Mouse (Mus musculus): ENCODE measurements around the gene S100a11. TPM values are rescaled to one million over a fixed set of nuclear protein-coding genes. Genes with fewer than 3 reads are reported as not detected.

Gene S100a11
- polyA plus RNA-seq, 1 experiment, result not detected

DNA sequence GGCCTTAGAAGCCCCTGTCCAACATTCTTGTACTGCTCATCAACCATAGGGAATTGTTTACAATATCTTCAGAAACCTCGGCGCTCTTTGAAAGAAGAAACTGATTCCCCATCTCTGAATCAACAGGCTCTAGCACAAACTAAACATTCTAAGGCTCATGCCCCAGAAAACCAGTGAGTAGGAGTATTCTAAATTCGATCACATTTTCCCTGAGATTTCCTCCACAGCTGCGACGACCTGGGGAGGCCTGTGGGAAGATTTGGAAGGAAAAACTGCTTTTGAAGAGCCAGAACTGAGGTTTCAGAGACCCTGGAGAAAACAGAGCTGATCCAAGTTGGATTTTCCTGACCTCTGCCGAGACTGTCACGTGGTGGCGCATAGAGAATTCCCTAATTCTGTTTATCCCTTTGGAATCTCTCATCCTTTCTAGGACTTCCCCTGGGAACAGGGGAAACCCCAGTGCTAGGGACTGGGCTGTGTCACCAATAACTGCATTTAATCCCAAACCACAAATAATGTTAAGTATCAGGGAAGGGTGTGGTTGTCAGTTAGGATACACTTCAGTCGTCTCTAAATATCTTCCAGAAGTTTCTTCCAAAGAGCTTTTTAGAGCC, 33.6 kb downstream of the S100a11 start:
- Histone ChIP-seq H3K4me3 (ENCODE audit: insufficient read depth, low read depth, low read length) (no peak overlapping the region), H3K4me1 (ENCODE audit: control insufficient read depth, insufficient read depth, low read length) (peaks cover 22% of the 10 kb centered on the region), H3K27ac (ENCODE audit: insufficient read depth, low read depth, low read length) (peak overlapping the region; percentile 74)
- no peak for TF ChIP-seq POLR2A (IDR thresholded peaks at IDR 0.05; ENCODE audit: insufficient read depth, low read depth, low read length)
- no peak for TF ChIP-seq CTCF (IDR thresholded peaks at IDR 0.05; ENCODE audit: insufficient read depth, low read depth, low read length)
- WGBS, result 43% methylated on average over 9 of the region's 9 CpGs

DNA sequence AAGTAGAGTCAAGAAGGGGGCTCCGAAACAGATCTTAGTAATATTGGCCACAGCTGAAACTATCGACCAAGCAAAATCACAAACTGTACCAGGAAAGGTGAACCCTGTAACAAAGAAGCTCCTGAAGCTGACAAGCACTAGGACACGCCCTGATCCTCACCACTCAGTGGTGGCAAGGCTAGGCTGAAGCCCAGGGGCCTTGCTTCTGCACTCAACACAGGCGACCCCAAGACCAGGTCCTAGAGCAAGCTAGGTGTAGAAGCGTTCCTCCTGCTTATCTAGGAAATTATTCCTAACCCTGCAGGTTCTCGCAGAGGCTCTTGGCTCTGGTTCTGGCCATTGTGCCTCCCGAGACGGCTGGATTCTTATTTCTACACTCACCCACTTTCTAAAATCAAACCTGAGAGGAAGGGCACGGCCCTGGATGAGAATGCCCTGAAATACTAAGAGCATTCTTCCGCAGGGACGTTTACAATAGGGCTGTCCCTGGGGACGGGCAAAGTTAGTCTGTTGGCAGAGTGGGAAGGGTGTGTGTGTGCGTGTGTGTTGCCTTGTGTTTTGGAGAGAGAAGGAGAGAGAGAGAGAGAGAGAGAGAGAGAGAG, 34.2 kb downstream of the S100a11 start:
- Histone ChIP-seq H3K4me3 (ENCODE audit: insufficient read depth, low read depth, low read length) (peak overlapping the region; percentile 77), H3K4me1 (ENCODE audit: control insufficient read depth, insufficient read depth, low read length) (peaks cover 22% of the 10 kb centered on the region), H3K27ac (ENCODE audit: insufficient read depth, low read depth, low read length) (peak overlapping the region; percentile 74)
- 26% methylated on average over 13 of the region's 13 CpGs for WGBS
- no peak for TF ChIP-seq POLR2A (IDR thresholded peaks at IDR 0.05; ENCODE audit: insufficient read depth, low read depth, low read length)
- no peak for TF ChIP-seq CTCF (IDR thresholded peaks at IDR 0.05; ENCODE audit: insufficient read depth, low read depth, low read length)

DNA sequence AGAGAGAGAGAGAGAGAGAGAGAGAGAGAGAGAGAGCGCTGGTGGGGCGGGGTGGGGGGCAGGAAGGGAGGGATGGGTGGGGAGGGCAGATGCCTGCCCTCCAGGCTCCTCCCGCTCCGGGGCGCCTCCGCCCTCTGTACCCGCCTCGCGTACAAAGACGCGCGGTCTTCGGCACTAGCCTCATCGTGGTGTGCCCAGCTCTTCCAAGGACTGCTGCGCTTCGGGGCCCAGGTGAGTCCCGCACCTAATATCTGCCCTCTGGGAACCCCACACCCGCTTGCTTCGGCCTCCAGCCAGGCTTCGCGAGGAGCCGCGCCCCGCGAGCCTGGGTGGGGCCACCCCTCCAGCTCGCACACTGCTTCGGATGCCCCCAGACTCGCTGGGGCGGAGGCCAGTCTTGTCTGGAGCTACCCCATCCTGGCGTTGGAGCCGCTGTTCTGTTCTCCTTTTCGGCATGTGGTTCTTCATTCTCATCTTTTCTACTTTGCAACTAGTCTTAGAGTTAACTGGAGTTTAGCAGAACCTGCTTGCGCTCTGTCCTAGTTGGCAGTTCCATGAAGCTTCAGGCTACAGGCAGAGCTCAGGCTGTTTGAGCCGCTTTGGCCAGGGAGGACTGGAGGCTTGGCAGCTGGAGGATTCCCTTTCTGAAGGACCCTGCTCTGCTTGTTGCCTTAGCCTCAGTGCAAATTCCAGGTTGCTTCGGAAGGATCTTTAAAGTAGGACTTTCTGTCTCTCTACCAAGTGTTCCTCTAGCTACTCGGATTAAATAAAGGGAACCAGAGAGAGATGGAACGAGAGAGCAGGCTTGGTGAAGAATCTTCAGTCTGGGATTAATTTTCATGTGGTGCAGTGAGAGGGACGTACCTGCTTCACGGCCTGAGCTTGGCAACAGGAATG, 34.9 kb downstream of the S100a11 start, which contains the start of gene S100a10:
TSS of gene S100a10 (plus strand) at position 100 of the 897 bp plus-strand sequence.
- peak within 1 kb of the TSS; percentile 77 for H3K4me3 ChIP-seq (ENCODE audit: insufficient read depth, low read depth, low read length)
- H3K27ac ChIP-seq (ENCODE audit: insufficient read depth, low read depth, low read length), result peak within 1 kb of the TSS; percentile 82
- TF ChIP-seq POLR2A (IDR thresholded peaks at IDR 0.05; ENCODE audit: insufficient read depth, low read depth, low read length) (peak; percentile 42; the same call in 1 of the 2 replicates), CTCF (IDR thresholded peaks at IDR 0.05; ENCODE audit: insufficient read depth, low read depth, low read length) (no peak)
- peaks cover 22% of the 10 kb centered on the region for H3K4me1 ChIP-seq (ENCODE audit: control insufficient read depth, insufficient read depth, low read length)
- 3% methylated on average over 37 of the region's 39 CpGs for WGBS

DNA sequence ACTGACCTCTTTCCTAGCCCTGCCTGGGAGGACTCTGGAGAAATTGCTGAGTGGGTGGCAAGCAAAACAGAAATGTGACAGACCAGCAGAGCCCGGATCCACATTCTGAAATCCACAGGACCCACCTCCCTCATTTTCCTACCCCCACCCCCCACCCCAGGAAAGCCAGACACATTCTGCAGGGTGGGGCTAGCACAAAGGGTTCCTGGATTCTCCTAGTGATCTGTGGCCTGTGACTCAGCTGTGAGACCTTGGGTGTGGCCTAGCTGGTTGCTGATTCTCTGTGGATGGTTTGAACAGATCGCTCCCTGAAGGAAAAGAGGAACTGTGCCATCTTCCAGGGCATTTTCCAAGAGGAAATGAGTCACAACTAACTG, 35.6 kb downstream of the S100a11 start:
- Histone ChIP-seq H3K4me3 (ENCODE audit: insufficient read depth, low read depth, low read length) (peak overlapping the region; percentile 77), H3K4me1 (ENCODE audit: control insufficient read depth, insufficient read depth, low read length) (peaks cover 22% of the 10 kb centered on the region), H3K27ac (ENCODE audit: insufficient read depth, low read depth, low read length) (peak overlapping the region; percentile 82)
- WGBS, result 21% methylated on average over 2 of the region's 2 CpGs
- no peak for TF ChIP-seq CTCF (IDR thresholded peaks at IDR 0.05; ENCODE audit: insufficient read depth, low read depth, low read length)
- no peak for TF ChIP-seq POLR2A (IDR thresholded peaks at IDR 0.05; ENCODE audit: insufficient read depth, low read depth, low read length)

DNA sequence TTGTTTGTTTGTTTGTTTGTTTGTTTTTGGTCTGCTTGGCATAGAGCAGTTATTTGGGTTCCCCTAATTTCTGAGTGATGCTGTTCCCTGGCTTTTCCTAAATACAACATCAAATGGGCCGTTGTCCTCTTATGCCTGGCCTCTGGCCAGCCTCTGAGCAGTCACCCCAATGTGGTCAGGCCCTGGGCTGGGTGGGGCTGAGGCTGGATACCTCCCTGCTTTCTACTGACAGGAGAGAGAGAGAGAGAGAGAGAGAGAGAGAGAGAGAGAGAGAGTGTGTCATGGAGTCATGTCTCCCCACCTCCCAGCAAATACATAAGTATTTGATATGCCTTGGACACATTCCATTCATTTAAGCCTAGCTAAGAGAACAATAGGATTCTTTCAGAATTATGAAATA, 36.3 kb downstream of the S100a11 start:
- WGBS, result 33% methylated on average over 1 of the region's 1 CpGs
- TF ChIP-seq CTCF (IDR thresholded peaks at IDR 0.05; ENCODE audit: insufficient read depth, low read depth, low read length) (no peak), POLR2A (IDR thresholded peaks at IDR 0.05; ENCODE audit: insufficient read depth, low read depth, low read length) (no peak)
- peak overlapping the region; percentile 35 for H3K4me3 ChIP-seq (ENCODE audit: insufficient read depth, low read depth, low read length)

DNA sequence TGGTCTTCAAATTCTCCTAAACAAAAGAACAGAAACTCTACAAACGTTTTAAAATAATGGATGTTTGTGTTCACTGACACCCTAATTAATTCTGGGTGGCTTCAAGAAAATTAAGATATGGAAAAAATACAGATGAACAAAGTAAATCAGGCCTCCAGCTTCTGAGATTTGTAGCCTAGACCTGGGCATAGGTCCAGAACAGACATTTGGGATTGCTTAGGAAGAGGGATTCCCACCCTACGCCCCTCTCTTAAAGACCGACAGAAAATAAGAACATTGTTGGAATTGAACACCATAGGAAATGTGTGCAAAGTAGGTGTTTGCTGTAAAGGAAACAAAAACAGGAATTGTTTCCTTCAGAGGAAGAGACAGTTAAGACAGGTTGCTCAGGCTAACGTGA, 37.2 kb downstream of the S100a11 start:
- TF ChIP-seq CTCF (IDR thresholded peaks at IDR 0.05; ENCODE audit: insufficient read depth, low read depth, low read length) (no peak), POLR2A (IDR thresholded peaks at IDR 0.05; ENCODE audit: insufficient read depth, low read depth, low read length) (no peak)
- 50% methylated on average over 4 of the region's 4 CpGs for WGBS
- H3K4me3 ChIP-seq (ENCODE audit: insufficient read depth, low read depth, low read length), result no peak overlapping the region
- H3K4me1 ChIP-seq (ENCODE audit: control insufficient read depth, insufficient read depth, low read length), result peaks cover 22% of the 10 kb centered on the region
- H3K27ac ChIP-seq (ENCODE audit: insufficient read depth, low read depth, low read length), result no peak overlapping the region

More for the DNA sequence above, 36.3 kb downstream of the S100a11 start:
- Histone ChIP-seq H3K4me1 (ENCODE audit: control insufficient read depth, insufficient read depth, low read length) (peaks cover 22% of the 10 kb centered on the region), H3K27ac (ENCODE audit: insufficient read depth, low read depth, low read length) (peak overlapping the region; percentile 42; the same call in 1 of the 2 replicates)

DNA sequence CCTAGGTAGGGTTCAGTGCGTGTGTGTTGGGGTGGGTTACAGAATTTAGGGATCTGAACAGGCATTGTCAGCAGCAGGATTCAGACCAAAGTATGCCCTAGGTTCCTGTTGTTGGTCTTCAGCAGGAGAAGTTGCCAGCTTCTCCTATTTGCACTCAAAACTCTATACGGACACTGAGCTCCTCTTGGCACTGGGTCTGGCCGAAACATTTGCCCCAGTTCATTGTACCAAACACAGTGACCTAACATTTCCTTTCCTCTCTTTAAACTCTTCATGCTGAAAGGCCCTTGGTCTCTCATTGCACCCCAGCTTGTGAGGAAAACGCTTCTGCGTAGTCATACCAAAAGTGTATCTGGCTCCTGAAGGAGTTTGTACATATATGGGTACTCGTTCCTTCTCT, 39.7 kb downstream of the S100a11 start:
- 91% methylated on average over 6 of the region's 6 CpGs for WGBS
- Histone ChIP-seq H3K4me3 (ENCODE audit: insufficient read depth, low read depth, low read length) (no peak overlapping the region), H3K27ac (ENCODE audit: insufficient read depth, low read depth, low read length) (no peak overlapping the region), H3K4me1 (ENCODE audit: control insufficient read depth, insufficient read depth, low read length) (peaks cover 13% of the 10 kb centered on the region)
- TF ChIP-seq CTCF (IDR thresholded peaks at IDR 0.05; ENCODE audit: insufficient read depth, low read depth, low read length), result no peak
- TF ChIP-seq POLR2A (IDR thresholded peaks at IDR 0.05; ENCODE audit: insufficient read depth, low read depth, low read length), result no peak

DNA sequence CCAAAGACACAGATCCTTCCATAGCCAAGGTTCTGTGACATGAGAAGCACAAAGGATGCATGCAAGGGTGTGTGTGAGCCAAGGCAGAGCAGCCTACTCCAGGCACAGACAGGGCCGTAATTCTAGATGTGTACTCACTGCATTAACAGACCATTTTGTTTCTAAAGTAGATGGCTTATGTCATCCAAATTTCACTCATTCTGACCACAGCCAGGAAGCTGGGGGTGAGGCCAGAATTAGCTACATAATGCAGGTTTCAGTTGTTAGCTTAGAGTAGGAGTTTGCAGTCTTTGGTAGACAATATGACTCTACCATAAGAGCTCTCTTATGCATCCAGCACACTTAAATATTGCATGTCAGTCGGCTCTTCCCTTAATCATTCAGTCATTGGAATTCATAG, 42.1 kb downstream of the S100a11 start:
- no peak for TF ChIP-seq POLR2A (IDR thresholded peaks at IDR 0.05; ENCODE audit: insufficient read depth, low read depth, low read length)
- no peak for TF ChIP-seq CTCF (IDR thresholded peaks at IDR 0.05; ENCODE audit: insufficient read depth, low read depth, low read length)
- Histone ChIP-seq H3K4me1 (ENCODE audit: control insufficient read depth, insufficient read depth, low read length) (peaks cover 3% of the 10 kb centered on the region; the same call in 1 of the 2 replicates), H3K27ac (ENCODE audit: insufficient read depth, low read depth, low read length) (no peak overlapping the region), H3K4me3 (ENCODE audit: insufficient read depth, low read depth, low read length) (no peak overlapping the region)
- 82% methylated on average over 2 of the region's 2 CpGs for WGBS
